Mouse (Mus musculus) olfactory bulb, adult 2 months (tissue): ENCODE data around the gene Lasp1. TPM values are rescaled to one million over a fixed set of nuclear protein-coding genes. Genes with fewer than 3 reads are reported as not detected.
A peak's percentile ranks its signal among the peaks of the same experiment; 100 is the strongest.

ENCODE experiments used
- H3K27ac ChIP-seq: fragments of 200-500 bp; 2 replicates; pipeline ENCODE4 v1.5.1; 2012; ENCODE audit warnings: low read depth, low read length; ENCODE audit not compliant: insufficient read depth
- H3K4me1 ChIP-seq: fragments of 200-500 bp; 2 replicates; pipeline ENCODE4 v1.6.1; 2012; ENCODE audit warnings: low read length; ENCODE audit not compliant: control insufficient read depth, insufficient read depth
- H3K4me3 ChIP-seq: fragments of 200-500 bp; 2 replicates; pipeline ENCODE4 v1.5.1; 2012; ENCODE audit warnings: mild to moderate bottlenecking, low read depth, low read length, moderate library complexity; ENCODE audit not compliant: insufficient read depth
- CTCF ChIP-seq: fragments of 200-500 bp; IDR thresholded peaks from 2 replicates; pipeline ENCODE4 v1.5.1; 2012; ENCODE audit warnings: low read depth, mild to moderate bottlenecking, low read length, moderate library complexity; ENCODE audit not compliant: insufficient read depth
- POLR2A ChIP-seq: fragments of 200-500 bp; IDR thresholded peaks from 2 replicates; pipeline ENCODE4 v1.6.1; 2012; ENCODE audit warnings: mild to moderate bottlenecking, low read depth, low read length, moderate library complexity; ENCODE audit not compliant: insufficient read depth
- WGBS: fragments of 180-500 bp; shearing (Covaris S2); methylation state at CpG from one replicate; pipeline ENCODE4 v1.1.7; 2018; 5-methylcytosine and 5-hydroxymethylcytosine counted together
- polyA plus RNA-seq: library from polyadenylated mRNA; stranded (reverse); fragments of >200 nt; gene quantifications from 2 replicates; pipeline ENCODE4 v1.2.4, GENCODE M21; 2012; ENCODE audit warnings: low replicate concordance; ENCODE audit not compliant: missing spikeins, insufficient read depth, insufficient read length

The Lasp1 gene
- polyA plus RNA-seq, 1 experiment = not detected

DNA sequence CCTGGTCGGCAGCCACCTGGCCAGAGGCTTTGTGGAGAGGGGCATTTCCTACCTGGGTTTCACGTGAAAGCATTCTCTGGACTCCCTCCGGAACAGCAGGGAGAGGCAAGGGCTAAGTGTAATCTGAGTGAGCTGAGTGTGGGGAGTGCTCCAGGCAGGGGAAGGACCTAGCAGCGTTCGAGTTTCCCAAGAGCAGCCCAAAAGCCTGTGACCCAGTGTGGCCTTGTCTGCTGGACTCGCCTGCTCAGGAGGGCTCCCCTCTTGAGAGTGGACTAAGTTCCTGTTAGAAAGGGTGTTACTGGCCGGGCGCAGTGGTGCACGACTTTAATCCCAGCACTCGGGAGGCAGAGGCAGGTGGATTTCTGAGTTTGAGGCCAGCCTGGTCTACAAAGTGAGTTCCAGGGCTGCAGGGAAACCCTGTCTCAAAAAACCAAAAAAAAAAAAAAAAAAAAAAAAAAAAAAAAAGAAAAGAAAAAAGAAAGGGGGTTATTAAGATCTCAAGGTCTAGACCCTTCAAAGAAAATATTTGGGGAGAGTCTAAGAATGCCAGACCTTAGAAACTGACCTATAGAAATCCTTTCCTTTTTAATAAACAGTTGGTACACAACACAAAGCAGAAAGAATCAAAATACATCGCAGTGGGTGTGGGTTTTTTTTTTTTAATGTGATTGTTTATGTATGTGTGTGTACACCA lies 40.8 kb downstream of the Lasp1 start:
- Histone ChIP-seq H3K4me3 (no peak overlapping the region), H3K4me1 (peaks cover 9% of the 10 kb centered on the region), H3K27ac (peak overlapping the region; percentile 100; the same call in 1 of the 2 replicates)
- TF ChIP-seq CTCF (no peak), POLR2A (no peak)
- WGBS = 62% methylated on average over 11 of the region's 11 CpGs

DNA sequence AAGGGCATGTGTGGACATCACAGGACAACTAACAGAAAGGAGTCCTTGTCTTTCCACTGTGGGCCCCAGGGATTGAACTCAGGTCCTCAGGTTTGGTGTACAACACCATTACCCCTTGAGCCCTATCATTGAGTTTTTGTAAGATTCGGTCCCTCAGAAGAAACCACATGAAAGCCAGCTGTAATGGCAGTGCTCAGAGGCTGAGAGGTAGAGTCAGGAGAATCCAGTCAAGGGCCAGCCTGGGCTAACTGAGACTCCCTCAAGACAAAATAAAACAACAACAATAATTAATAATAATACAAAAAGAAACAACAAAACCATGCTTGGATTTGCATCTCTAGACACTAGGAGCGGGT lies 41.3 kb downstream of the Lasp1 start:
- H3K4me3 ChIP-seq = no peak overlapping the region; the same call in 1 of the 2 replicates
- TF ChIP-seq POLR2A = no peak
- TF ChIP-seq CTCF = no peak
- 19% methylated on average over 2 of the region's 2 CpGs for WGBS
- H3K4me1 ChIP-seq = peaks cover 9% of the 10 kb centered on the region
- H3K27ac ChIP-seq = peak overlapping the region; percentile 100

DNA sequence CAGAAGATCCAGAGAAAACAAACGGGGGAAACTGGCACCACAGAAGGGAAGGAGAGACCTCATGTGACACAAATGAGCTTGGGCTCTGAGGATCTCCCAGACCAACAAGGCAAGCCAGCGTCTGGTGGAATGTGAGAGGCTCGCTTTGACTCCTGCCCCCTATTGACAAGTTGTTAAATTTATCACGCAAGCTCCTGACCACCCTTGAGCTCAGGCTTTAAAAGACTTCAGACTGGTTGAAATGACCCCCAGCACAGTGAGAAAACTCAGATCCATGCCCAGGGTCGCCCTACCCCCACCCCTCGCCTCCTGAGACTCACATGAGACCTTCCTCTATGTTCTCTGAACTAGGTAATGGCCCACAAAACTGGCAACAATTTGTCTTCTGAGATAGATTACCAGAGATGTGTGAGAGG lies 41.7 kb downstream of the Lasp1 start, which contains the start of gene B230217C12Rik:
TSS of gene B230217C12Rik (plus strand) at position 242 of the 416 bp plus-strand sequence.
- TF ChIP-seq CTCF (peak; percentile 45; the same call in 1 of the 2 replicates), POLR2A (no peak)
- peak within 1 kb of the TSS; percentile 96 for H3K4me3 ChIP-seq
- peaks cover 9% of the 10 kb centered on the region for H3K4me1 ChIP-seq
- under 1% methylated on average over 6 of the region's 6 CpGs for WGBS
- H3K27ac ChIP-seq = peak within 1 kb of the TSS; percentile 100

DNA sequence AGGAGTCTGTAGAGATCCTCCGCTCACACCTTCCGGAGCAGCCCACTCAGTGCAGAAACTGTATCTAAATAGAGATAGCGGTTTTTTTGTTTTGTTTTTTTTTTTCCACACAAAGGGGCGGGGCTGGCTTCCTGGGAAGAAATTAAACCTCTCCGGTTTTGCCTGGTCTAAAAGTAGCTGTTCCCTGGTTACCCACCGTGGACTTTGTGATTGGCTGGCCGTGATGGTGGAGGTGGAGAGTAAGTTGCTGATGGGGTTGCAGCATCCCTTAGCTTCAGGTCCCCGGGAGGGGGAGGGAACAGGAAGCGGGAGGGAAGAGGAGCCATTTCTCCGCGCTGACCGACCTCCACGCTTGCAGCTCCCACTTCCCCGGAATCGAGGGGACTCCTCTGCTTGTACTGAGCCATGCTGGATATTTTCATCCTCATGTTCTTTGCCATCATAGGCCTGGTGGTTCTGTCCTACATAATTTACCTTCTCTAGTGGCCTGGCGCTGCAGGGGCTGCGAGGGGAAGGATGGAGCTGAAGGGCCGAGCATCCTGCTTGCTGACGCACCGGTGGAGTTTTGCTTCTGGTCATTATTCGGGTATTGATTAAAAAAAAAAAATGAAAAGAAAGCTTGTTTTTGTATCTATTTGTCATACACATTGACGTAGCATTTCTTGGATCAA lies 42.3 kb downstream of the Lasp1 start:
- under 1% methylated on average over 22 of the region's 22 CpGs for WGBS
- Histone ChIP-seq H3K4me1 (peaks cover 9% of the 10 kb centered on the region), H3K4me3 (peak overlapping the region; percentile 96), H3K27ac (peak overlapping the region; percentile 100)
- TF ChIP-seq POLR2A = peak; percentile 96
- no peak for TF ChIP-seq CTCF

DNA sequence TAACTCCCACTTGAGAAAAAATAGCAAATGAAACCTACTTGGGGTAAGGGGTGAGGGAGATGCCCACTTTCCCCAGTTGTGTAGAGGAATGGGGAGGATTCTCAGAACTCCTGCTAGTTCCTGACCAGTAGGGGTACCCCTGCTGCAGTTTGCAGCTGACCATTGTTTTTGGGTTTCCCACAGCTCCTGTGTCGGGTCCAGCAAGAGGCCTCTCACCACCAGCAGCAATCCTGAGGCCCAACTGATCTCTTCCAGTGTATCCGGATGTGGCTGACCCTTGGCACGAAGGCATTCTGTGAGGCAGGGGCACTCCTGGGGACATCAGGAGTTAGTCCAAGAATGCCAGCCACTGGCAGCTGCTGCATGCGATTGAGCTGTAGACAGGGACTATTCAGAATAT lies 43.2 kb downstream of the Lasp1 start:
- Histone ChIP-seq H3K4me3 (peak overlapping the region; percentile 40), H3K4me1 (peaks cover 9% of the 10 kb centered on the region), H3K27ac (peak overlapping the region; percentile 27; the same call in 1 of the 2 replicates)
- TF ChIP-seq POLR2A = no peak
- no peak for TF ChIP-seq CTCF
- WGBS = 15% methylated on average over 4 of the region's 4 CpGs

DNA sequence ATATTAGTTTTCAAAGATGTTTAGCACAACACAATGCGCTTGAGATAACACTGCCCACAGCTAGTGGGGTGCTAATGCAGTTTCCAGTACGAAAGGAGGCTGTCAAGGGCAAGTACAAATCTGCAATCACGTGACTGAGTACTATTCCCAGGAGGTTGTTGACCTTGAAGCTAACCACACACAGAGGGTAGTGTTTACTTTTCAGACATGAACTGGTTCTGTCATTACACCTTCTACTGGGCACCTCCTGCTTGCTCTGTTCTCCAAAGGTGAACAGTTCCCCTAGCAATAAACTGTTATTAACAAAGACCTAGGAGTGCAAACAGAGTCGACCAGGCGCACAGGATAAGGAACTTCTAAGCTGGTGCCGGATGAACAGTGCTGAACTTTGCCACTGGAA lies 51.6 kb downstream of the Lasp1 start:
- TF ChIP-seq POLR2A (no peak), CTCF (no peak)
- 79% methylated on average over 6 of the region's 6 CpGs for WGBS
- Histone ChIP-seq H3K27ac (no peak overlapping the region), H3K4me1 (no peaks in the 10 kb centered on the region), H3K4me3 (no peak overlapping the region)

DNA sequence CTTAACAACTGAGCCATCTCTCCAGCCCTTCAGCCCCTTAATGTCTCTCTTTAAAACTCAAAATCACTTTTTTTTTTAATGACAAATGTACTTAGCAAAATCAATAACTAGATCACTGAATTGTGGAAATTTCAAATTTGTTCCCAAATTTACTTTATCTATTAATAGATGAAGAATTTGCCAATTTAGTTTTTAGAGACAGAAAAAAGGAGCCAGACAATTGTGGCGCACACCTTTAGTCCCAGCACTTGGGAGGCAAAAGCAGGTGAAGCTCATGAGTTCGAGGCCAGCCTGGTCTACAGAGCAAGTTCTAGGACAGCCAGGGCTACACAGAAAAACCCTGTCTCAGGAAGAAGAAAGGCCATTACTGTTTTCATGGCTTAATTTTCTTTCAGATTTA lies 52.8 kb downstream of the Lasp1 start:
- Histone ChIP-seq H3K27ac (no peak overlapping the region), H3K4me1 (no peaks in the 10 kb centered on the region), H3K4me3 (no peak overlapping the region)
- 95% methylated on average over 2 of the region's 2 CpGs for WGBS
- TF ChIP-seq POLR2A = no peak

DNA sequence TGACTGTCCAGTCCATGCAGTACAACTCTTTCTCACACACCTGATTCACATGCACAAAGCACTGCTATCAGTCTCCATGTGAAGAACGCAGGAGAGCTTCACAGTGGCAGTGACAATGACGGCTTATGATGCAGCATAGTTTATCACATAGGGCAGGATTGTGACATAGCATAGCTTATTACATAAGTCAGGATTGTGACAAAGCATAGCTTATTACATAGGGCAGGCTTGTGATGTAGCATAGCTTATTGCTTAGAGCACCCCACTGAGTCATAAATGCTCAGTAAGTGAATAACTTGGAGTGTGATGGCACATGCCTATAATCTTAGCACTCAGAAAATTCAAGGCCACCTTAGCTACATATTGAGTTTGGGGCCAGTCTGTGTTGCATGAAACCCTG lies 56.7 kb downstream of the Lasp1 start:
- no peaks in the 10 kb centered on the region for H3K4me1 ChIP-seq
- TF ChIP-seq POLR2A = no peak
- no peak for TF ChIP-seq CTCF
- WGBS = 96% methylated on average over 2 of the region's 2 CpGs
- H3K27ac ChIP-seq = no peak overlapping the region
- no peak overlapping the region for H3K4me3 ChIP-seq

DNA sequence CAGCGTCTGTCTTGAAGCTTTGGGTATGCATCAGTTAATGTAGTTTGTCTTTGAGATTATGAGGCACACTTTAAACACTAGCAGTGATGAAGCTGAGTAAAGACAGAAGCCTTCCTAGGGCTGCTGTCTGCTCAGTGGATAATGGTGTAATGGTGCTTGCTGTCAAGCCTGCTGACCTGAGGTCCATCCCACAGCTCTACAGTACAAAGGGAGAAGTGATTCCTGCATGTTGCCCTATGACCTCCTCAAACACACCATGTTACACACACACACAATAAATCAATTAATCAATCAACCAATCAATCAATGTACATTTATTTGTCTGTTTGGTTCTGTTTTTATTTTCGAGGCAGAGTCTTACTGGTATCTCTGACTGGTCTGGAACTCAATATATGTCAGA lies 63.3 kb downstream of the Lasp1 start:
- 91% methylated on average over 2 of the region's 2 CpGs for WGBS
- Histone ChIP-seq H3K27ac (no peak overlapping the region), H3K4me3 (no peak overlapping the region), H3K4me1 (no peaks in the 10 kb centered on the region)
- TF ChIP-seq CTCF = no peak
- TF ChIP-seq POLR2A = no peak
